Mouse (Mus musculus) MEL (cell line): ENCODE results near the gene Myod1. TPM values are rescaled to one million over a fixed set of nuclear protein-coding genes. Genes with fewer than 3 reads are reported as not detected.

Source experiments
- DNase-seq: peaks from one replicate; pipeline ENCODE4 v3.0.0; 2011; ENCODE audit warnings: low read depth, low spot score
- H3K27ac ChIP-seq: 2 replicates; pipeline ENCODE4 v1.5.1; 2012; ENCODE audit warnings: low read depth, mild to moderate bottlenecking, control low read depth, low read length, moderate library complexity; ENCODE audit not compliant: control insufficient read depth
- H3K27me3 ChIP-seq, 2 experiments: fragments of 150-350 bp in 1 of 2; sonication (generic) in 1 of 2; 2 replicates each; pipeline ENCODE4 v1.6.1; 2012; ENCODE audit warnings: low read length in 2 of 2, mild to moderate bottlenecking in 2 of 2, improper control_type of control experiment in 1 of 2, moderate library complexity in 1 of 2; ENCODE audit not compliant: insufficient read depth in 2 of 2, control insufficient read depth in 1 of 2
- H3K36me3 ChIP-seq, 2 experiments: 2 replicates each; pipeline ENCODE4 v1.6.1; 2012 to 2014; ENCODE audit warnings: low read length in 2 of 2, improper control_type of control experiment in 1 of 2, inconsistent platforms in 1 of 2, mild to moderate bottlenecking in 1 of 2; ENCODE audit not compliant: insufficient read depth in 2 of 2, control insufficient read depth in 1 of 2
- H3K4me1 ChIP-seq, 2 experiments: fragments of 150-350 bp in 1 of 2; sonication (generic) in 1 of 2; 2 replicates each; pipeline ENCODE4 v1.6.1; 2012; ENCODE audit warnings: low read length in 2 of 2, improper control_type of control experiment in 1 of 2, mild to moderate bottlenecking in 1 of 2; ENCODE audit not compliant: insufficient read depth in 2 of 2, control insufficient read depth in 1 of 2
- H3K4me3 ChIP-seq, 2 experiments: fragments of 150-350 bp in 1 of 2; sonication (generic) in 1 of 2; 2 replicates each; pipeline ENCODE4 v1.5.1; 2012; ENCODE audit warnings: low read depth in 2 of 2, low read length in 2 of 2, mild to moderate bottlenecking in 2 of 2, moderate library complexity in 2 of 2, control low read depth in 1 of 2, improper control_type of control experiment in 1 of 2; ENCODE audit not compliant: control insufficient read depth in 1 of 2, insufficient read depth in 1 of 2
- H3K79me2 ChIP-seq: 2 replicates; pipeline ENCODE4 v1.6.1; 2012; ENCODE audit warnings: mild to moderate bottlenecking, low read length, moderate library complexity; ENCODE audit not compliant: control insufficient read depth, poor library complexity, insufficient read depth
- H3K9ac ChIP-seq: 2 replicates; pipeline ENCODE4 v1.6.1; 2012; ENCODE audit warnings: low read depth, mild to moderate bottlenecking, control low read depth, low read length, moderate library complexity; ENCODE audit not compliant: control insufficient read depth, poor library complexity, severe bottlenecking
- H3K9me3 ChIP-seq: fragments of 150-350 bp; sonication (generic); replicated peaks from 2 replicates; pipeline ENCODE4 v1.6.1; 2012; ENCODE audit warnings: mild to moderate bottlenecking, low read length, improper control_type of control experiment, moderate library complexity; ENCODE audit not compliant: insufficient read depth
- BHLHE40 ChIP-seq: IDR thresholded peaks from 2 replicates; pipeline ENCODE4 v1.6.1; 2012; ENCODE audit warnings: low read depth, mild to moderate bottlenecking, inconsistent platforms, low read length, improper control_type of control experiment, borderline replicate concordance
- CTCF ChIP-seq, 3 experiments: IDR thresholded peaks in 2 of 3; conservative IDR thresholded peaks in 1 of 3; 2 replicates each; pipeline ENCODE4 v1.5.1; 2011 to 2012; ENCODE audit warnings: low read length in 3 of 3, low read depth in 2 of 3, mild to moderate bottlenecking in 2 of 3, improper control_type of control experiment in 1 of 3, inconsistent platforms in 1 of 3, mixed read lengths in 1 of 3, moderate library complexity in 1 of 3; ENCODE audit not compliant: control insufficient read depth in 1 of 3, insufficient read depth in 1 of 3, poor library complexity in 1 of 3, severe bottlenecking in 1 of 3
- HCFC1 ChIP-seq: IDR thresholded peaks from 2 replicates; pipeline ENCODE4 v1.6.1; 2012; ENCODE audit warnings: low read depth, mild to moderate bottlenecking, inconsistent platforms, low read length, improper control_type of control experiment, moderate library complexity
- MAZ ChIP-seq: IDR thresholded peaks from 2 replicates; pipeline ENCODE4 v1.6.1; 2012; ENCODE audit warnings: low read depth, mild to moderate bottlenecking, inconsistent platforms, low read length, improper control_type of control experiment
- MXI1 ChIP-seq: IDR thresholded peaks from 2 replicates; pipeline ENCODE4 v1.6.1; 2011; ENCODE audit warnings: mild to moderate bottlenecking, low read depth, low read length, improper control_type of control experiment
- NRF1 ChIP-seq: IDR thresholded peaks from 2 replicates; pipeline ENCODE4 v1.6.1; 2014; ENCODE audit warnings: low read depth, mild to moderate bottlenecking, inconsistent platforms, low read length, improper control_type of control experiment, moderate library complexity; ENCODE audit not compliant: poor library complexity, insufficient read depth, severe bottlenecking
- POLR2AphosphoS2 ChIP-seq: IDR thresholded peaks from 2 replicates; pipeline ENCODE4 v1.6.1; 2011; ENCODE audit warnings: low read length, improper control_type of control experiment
- POLR2AphosphoS5 ChIP-seq: IDR thresholded peaks from 2 replicates; pipeline ENCODE4 v1.6.1; 2012; ENCODE audit warnings: low read depth, borderline replicate concordance, mild to moderate bottlenecking, inconsistent platforms, low read length, moderate library complexity, mixed read lengths
- SIN3A ChIP-seq: IDR thresholded peaks from 2 replicates; pipeline ENCODE4 v1.6.1; 2012; ENCODE audit warnings: low read length, improper control_type of control experiment, inconsistent platforms
- polyA plus RNA-seq, 2 experiments: library from polyadenylated mRNA; stranded (reverse) in 1 of 2; unstranded in 1 of 2; fragments of >175 nt in 1 of 2; fragments of >200 nt in 1 of 2; gene quantifications; 2 replicates each; pipeline versions ENCODE4 v1.2.1 to v1.2.4; 2012; ENCODE audit warnings: low replicate concordance in 2 of 2, low read depth in 1 of 2; ENCODE audit not compliant: insufficient read length in 2 of 2, insufficient read depth in 1 of 2, missing spikeins in 1 of 2
- total RNA-seq: library from RNA; depleted of rRNA; stranded (reverse); fragments of 300-350 nt; gene quantifications from 2 replicates; pipeline ENCODE4 v1.2.3, GENCODE M21; 2012

Myod1 gene
- total and polyA plus RNA-seq, 3 experiments, result not detected

DNA sequence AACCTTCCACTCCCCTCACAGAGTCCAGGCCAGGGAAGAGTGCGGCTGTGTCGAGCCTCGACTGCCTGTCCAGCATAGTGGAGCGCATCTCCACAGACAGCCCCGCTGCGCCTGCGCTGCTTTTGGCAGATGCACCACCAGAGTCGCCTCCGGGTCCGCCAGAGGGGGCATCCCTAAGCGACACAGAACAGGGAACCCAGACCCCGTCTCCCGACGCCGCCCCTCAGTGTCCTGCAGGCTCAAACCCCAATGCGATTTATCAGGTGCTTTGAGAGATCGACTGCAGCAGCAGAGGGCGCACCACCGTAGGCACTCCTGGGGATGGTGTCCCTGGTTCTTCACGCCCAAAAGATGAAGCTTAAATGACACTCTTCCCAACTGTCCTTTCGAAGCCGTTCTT lies 1.8 kb downstream of the Myod1 start:
- no peak overlapping the region for H3K4me3 ChIP-seq
- H3K9me3 ChIP-seq, result no peaks in the 10 kb centered on the region
- no peaks in the 10 kb centered on the region; a peak in 1 of 4 replicates for H3K27me3 ChIP-seq
- TF ChIP-seq CTCF (IDR thresholded peaks at IDR 0.05 in 2 of 3, conservative IDR thresholded peaks at IDR 0.05 in 1 of 3; ENCODE audit: control insufficient read depth in 1 of 3, insufficient read depth in 1 of 3, low read depth in 2 of 3, low read length in 3 of 3, poor library complexity in 1 of 3, severe bottlenecking in 1 of 3) (0 out of 6 replicates have a peak, but pooled peaks of 1 of the 3 experiments have one; percentile 4), MXI1 (no peak)
- no peaks in the 10 kb centered on the region for H3K4me1 ChIP-seq
- no peak overlapping the region for H3K9ac ChIP-seq
- H3K79me2 ChIP-seq, result no peaks in the 10 kb centered on the region
- H3K27ac ChIP-seq, result no peak overlapping the region
- no peak for DNase-seq
- no peaks in the 10 kb centered on the region for H3K36me3 ChIP-seq

- Histone ChIP-seq H3K27ac (no peak overlapping the region), H3K9ac (no peak overlapping the region), H3K9me3 (no peaks in the 10 kb centered on the region), H3K27me3 (no peaks in the 10 kb centered on the region; a peak in 1 of 4 replicates), H3K4me3 (no peak overlapping the region), H3K79me2 (no peaks in the 10 kb centered on the region), H3K36me3 (no peaks in the 10 kb centered on the region), H3K4me1 (no peaks in the 10 kb centered on the region)
- TF ChIP-seq CTCF (IDR thresholded peaks at IDR 0.05 in 2 of 3, conservative IDR thresholded peaks at IDR 0.05 in 1 of 3; ENCODE audit: control insufficient read depth in 1 of 3, insufficient read depth in 1 of 3, low read depth in 2 of 3, low read length in 3 of 3, poor library complexity in 1 of 3, severe bottlenecking in 1 of 3) (peak; percentile 24 to 60 (median 26); a peak in 5 of 6 replicates), SIN3A (no peak)
- DNase-seq, result peak; percentile 6
Measured at GRCm38 (mm10) chr7:46378983-46379382, 2.7 kb downstream of the Myod1 start.

GRCm38 (mm10) chr7:46380625-46381024 lies 4.4 kb downstream of the Myod1 start:
- Histone ChIP-seq H3K9me3 (no peaks in the 10 kb centered on the region), H3K4me1 (no peaks in the 10 kb centered on the region), H3K27me3 (no peaks in the 10 kb centered on the region; a peak in 1 of 4 replicates)

GRCm38 (mm10) chr7:46387430-46387829 lies 11.2 kb downstream of the Myod1 start:
- H3K9ac ChIP-seq, result no peak overlapping the region
- DNase-seq, result no peak
- 0 out of 2 replicates have a peak, but pooled peaks have one; percentile 56 for TF ChIP-seq POLR2AphosphoS5
- no peak for TF ChIP-seq BHLHE40
- TF ChIP-seq, all 39 proteins: peak for 1
- no peaks in the 10 kb centered on the region for H3K36me3 ChIP-seq
- H3K27ac ChIP-seq, result no peak overlapping the region
- no peaks in the 10 kb centered on the region for H3K27me3 ChIP-seq
- no peak overlapping the region for H3K4me3 ChIP-seq
- H3K4me1 ChIP-seq, result no peaks in the 10 kb centered on the region
- H3K9me3 ChIP-seq, result no peaks in the 10 kb centered on the region
- H3K79me2 ChIP-seq, result no peaks in the 10 kb centered on the region

More at GRCm38 (mm10) chr7:46380625-46381024, 4.4 kb downstream of the Myod1 start:
- H3K4me3 ChIP-seq, result no peak overlapping the region
- DNase-seq, result no peak
- no peak overlapping the region for H3K9ac ChIP-seq
- TF ChIP-seq NRF1 (no peak), HCFC1 (no peak), MXI1 (no peak), MAZ (no peak), POLR2AphosphoS2 (no peak)
- no peaks in the 10 kb centered on the region for H3K79me2 ChIP-seq
- H3K27ac ChIP-seq, result no peak overlapping the region
- H3K36me3 ChIP-seq, result no peaks in the 10 kb centered on the region
